Mouse (Mus musculus) retina, embryonic 14.5 days (tissue): ENCODE measurements around the gene Sugct.
A peak's percentile ranks its signal among the peaks of the same experiment; 100 is the strongest.
"Not testable (repeated sequence)": the region's sequence is repeated elsewhere in the genome, so short reads cannot be mapped to it uniquely, and the experiment has no call there.

Experiments
- DNase-seq: peaks from one replicate; pipeline ENCODE4 v3.0.0-alpha.2; 2015; ENCODE audit warnings: low spot score

Sugct gene

DNA sequence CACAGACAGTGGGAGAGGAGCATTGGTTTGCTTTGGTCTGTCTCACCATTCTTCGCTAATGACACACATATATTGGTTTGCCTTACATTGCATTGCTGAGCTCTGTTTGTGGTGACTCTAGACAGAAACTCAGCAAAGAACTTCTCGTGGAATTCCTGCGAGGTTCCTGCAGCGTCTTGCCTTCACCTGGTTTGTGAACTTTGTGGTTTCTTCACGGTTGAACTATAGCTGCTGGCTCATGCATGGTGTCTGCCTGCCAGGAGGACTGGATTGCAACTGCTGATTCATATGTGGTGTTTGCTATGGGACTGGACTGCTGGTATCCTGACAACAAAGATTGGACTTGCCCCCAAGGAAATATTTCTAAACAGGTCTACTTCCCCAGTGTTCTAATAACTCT is 91.6 kb downstream of the Sugct start:
- DNase-seq: no peak

GRCm38 (mm10) chr13:17585267-17585913 is 110.0 kb downstream of the Sugct start:
- DNase-seq: no peak

GRCm38 (mm10) chr13:17584804-17585203 is 110.5 kb downstream of the Sugct start:
- DNase-seq: peak; percentile 63

- DNase-seq: peak; percentile 51
Observed at GRCm38 (mm10) chr13:17581684-17582083, 113.7 kb downstream of the Sugct start.

DNA sequence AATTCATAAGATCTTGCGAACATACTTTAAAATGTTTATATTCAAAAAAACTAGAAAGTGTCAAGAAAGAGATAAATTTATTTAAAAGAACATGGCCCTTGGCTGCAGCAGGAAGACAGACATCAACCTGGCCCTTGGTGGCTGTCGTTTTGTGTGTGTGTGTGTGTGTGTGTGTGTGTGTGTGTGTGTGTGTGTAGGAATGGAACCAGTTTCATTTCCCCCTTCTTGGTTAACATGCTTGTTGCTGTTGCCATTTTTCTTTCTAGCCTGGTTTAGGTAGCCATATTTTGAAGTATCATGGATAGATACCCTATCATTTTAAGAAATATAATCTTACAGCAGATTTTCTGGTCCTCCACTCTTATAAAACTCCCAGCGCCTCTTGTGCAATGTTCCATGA is 136.0 kb downstream of the Sugct start:
- DNase-seq: no peak

- DNase-seq: no peak
Observed at GRCm38 (mm10) chr13:17536341-17536740, 159.0 kb downstream of the Sugct start.

DNA sequence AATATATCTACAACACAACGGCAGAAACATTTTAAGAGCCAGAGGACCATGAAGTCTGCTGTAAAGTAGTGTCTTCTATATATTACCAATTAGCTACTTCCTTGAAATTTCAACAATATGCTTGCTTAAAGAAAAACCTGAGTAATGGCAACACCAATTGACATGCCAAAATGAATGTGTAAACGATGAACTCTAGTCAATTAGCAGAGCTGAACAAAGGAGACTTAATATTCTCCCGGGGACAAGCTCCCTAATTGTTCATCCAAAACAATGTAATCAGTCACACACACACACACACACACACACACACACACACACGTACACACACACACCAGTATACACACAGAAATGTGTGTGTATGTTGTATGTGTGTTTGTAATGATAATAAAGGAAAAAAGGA is 160.5 kb downstream of the Sugct start:
- peak; percentile 63 for DNase-seq

DNA sequence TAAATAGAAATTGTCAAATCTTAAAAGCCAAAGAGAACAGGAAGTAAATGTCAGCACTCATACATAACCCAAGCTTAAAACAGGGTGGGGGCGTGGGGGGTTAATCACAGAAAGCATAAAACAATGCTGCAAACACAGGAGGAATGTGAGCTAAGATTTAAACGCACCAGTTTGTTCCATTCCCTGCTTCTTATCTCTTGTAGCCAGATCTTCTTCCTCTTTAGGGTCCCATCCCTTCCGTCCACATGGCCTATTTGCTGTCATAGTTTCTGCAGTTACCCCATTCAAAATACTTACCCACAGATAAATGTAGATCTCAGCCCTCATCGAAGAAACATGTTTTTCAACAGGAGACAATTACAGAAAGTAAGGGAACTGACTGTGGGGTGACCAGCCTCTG is 160.9 kb downstream of the Sugct start:
- DNase-seq: no peak

DNA sequence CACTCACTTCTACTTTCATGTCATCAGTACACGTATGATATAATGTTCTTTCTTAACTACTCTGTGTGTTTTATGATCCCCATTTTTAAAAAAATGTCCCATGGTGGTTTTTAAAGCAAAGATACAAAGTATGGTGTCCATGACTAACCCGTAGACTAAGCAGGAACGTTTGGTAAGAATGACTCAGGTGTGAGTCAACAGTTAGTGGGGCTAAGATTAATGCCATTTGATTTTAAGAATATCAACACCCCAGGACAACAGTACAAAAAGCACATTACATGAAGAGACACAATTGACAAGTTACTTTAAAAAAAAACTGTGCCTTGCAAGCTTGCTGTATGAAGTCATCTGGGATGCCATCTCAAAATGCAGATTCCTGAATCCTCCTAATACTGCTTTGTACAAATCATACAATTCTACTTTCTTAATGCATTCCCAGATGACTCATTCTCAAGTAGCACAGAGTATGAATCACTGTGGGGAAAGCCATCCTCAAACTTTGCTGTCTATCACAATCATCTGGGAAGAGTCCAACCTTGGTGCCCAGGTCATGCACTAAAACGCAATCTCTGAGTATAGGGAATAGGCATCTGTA is 184.1 kb downstream of the Sugct start:
- no peak for DNase-seq

DNA sequence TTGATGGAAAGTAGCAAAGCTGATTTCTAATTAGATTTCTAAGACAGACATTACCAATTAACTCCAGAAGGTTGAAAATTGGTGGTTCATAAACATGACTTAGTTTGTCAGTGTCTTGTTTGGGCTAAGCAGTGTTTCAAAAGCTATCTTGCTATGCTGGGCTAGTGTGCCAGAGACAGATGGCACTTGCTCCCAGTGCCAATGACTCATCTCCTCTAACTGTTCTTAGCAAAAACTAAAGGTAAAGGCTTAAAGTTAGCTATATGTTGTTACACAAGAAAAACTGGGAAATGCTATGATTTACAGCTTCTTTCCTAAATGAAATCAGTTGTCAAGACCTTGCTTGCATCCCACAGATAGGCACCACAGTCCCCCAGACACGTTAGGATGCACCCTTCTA is 200.4 kb downstream of the Sugct start:
- no peak for DNase-seq

DNA sequence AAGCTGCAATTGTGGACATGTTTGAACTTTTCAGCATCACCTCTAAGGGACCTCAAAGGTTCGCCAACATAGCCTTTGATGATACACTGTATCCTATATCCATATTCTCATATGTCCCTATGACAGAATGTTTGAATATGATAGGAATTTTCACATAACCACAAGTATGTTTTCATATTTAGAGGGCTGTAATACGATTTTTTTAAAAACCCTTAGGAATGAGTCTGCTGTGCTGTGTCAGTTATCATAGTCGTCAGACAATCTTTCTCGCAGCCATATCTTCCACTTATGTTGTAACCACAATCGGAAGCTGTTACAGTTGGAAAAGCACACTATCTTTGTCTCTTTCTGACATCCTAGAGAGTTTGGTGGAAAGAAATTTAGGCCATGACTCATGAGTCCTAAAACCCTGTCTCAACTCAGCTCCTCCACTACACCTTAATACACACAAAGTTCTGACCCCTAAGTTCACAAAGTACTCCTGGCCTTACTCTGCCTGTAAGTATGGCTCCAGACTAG is 201.2 kb downstream of the Sugct start:
- DNase-seq: no peak

GRCm38 (mm10) chr13:17457981-17458380 is 237.4 kb downstream of the Sugct start:
- not testable (repeated sequence) for DNase-seq

- peak; percentile 87 for DNase-seq
Observed at GRCm38 (mm10) chr13:17432139-17432916, 263.0 kb downstream of the Sugct start.

GRCm38 (mm10) chr13:17421875-17422274 is 273.5 kb downstream of the Sugct start:
- no peak for DNase-seq

DNA sequence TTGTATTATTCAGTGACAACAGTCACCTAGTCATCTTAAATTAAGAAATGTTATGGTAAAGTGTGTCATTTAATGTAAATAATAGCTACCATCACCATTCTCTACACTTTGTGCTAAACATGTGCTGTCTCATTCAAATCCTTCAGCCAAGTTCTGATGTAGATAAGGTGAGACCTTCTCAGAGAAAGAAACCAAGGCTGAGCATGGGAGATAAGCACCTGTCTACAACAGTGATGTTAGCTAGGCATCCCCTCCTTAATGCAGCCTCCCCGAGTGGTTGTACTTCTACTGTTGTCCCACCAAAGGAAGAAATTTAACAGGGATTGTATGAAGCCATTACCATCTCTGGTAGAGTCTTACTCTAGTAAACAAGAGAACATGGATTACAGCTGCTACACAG is 274.8 kb downstream of the Sugct start:
- DNase-seq: no peak

DNA sequence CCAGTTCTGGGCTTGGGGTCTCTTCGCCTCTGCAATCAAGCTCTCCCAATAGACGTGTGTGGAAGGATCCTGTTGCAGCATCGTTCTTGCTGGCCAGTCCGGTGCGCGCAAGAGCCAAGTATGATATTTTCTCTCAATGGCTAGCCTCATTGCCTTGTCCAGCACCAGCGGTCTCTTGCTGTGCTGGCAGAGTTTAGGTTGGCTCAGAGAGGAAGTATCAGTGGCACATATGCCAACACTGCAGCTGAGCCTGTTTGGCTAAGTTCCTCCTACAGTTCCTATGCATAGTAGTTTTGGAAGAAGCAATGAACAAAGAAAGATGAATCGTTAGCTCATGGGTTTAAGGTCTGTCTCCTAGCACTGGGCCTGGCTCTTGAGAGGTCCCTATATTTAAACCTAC is 352.5 kb downstream of the Sugct start:
- no peak for DNase-seq

- DNase-seq: no peak
Observed at GRCm38 (mm10) chr13:17335885-17336540, 359.3 kb downstream of the Sugct start.

GRCm38 (mm10) chr13:17326863-17327262 is 368.5 kb downstream of the Sugct start:
- no peak for DNase-seq

DNA sequence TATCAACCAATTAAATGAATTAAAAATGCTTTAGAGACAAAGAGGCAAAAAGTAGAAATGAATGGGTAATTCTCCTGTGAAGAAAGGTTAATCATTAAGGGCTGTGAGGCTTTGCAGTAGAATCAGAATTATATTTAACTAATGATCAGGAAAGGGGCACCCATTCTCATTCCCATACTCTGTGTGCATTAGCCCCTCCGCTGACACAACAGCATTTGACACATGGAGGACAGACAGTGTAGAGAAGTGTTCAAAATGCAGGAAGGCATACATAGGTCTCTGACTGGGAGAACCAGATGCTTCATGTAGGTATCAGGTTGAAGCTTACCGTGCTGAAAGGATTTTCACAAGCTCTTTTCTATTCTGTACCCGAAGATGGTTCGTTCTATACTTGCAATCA is 393.8 kb downstream of the Sugct start:
- DNase-seq: peak; percentile 55

GRCm38 (mm10) chr13:17297462-17298005 is 397.8 kb downstream of the Sugct start:
- no peak for DNase-seq

DNA sequence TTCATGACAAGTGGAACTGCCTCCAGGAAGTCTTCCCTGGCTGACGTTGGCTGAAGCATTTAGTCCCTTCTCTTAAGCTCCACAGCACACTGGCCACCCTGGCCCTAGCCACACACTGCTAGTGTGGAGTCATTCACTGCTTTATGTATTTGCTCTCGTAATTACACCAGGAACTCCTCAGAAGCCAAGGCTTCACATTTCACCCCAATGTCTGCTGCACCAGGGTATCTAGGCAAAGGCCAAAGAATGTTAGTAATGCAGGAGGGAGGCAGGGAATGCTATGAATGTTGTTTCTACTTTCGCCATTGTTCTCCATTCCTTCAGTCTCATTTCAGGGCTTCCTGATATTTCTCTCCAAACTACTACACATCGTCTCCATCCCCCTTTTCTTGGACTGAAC is 398.4 kb downstream of the Sugct start:
- no peak for DNase-seq

- no peak for DNase-seq
Observed at GRCm38 (mm10) chr13:17296460-17296859, 398.9 kb downstream of the Sugct start.
